Mouse (Mus musculus): ENCODE measurements around the gene Thrsp.
"Not testable (repeated sequence)": the region's sequence is repeated elsewhere in the genome, so short reads cannot be mapped to it uniquely, and the experiment has no call there.

Thrsp gene

GRCm38 (mm10) chr7:97416906-97417777, at the start of gene Thrsp:
Gene Thrsp, minus strand, starts transcription at chr7:97417730.
- peak; percentile 60 for DNase-seq

GRCm38 (mm10) chr7:97455577-97455976, 38.0 kb upstream of the Thrsp start:
- DNase-seq = no peak

GRCm38 (mm10) chr7:97454795-97455194, 37.3 kb upstream of the Thrsp start:
- no peak for DNase-seq

GRCm38 (mm10) chr7:97453141-97453921, 35.8 kb upstream of the Thrsp start:
- peak; percentile 28 for DNase-seq

DNA sequence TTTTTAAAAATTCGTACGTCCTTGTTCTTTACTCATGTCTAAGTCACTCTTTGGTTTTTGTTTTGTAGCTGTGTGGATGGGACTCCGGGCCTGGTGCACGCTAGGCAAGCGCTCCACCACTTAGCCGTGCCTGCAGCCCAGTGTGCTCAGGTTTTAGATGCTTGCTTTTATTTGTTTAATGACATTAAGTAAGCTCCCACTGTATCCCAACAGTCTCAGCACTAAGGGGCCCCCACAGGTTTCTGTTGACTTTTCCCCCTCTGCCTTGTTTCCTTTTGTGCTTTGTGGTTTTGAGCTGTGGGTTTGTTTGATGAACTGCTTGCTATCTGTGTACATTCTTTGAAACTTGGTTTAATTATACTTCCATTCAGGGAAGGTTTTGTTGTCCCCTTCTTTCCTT, 34.7 kb upstream of the Thrsp start:
- no peak for DNase-seq

DNA sequence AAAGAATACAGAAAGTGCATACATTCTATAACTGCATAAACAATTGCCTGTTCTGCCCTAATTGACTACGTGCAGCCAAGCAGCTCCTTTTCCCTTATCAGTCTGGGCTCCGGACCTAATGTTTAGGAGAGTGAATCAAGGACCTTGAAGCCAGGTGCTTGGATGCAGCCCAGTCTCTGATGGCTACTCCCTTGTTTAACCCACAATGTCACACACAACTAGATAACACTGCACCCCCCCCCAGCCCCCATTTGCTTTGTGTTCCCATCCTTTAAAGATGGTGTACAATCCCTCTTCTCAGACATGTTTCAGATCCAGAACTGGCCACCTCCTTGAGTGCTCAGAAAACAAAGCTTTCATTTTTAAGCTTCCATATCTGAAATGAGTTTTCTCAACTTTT, 33.5 kb upstream of the Thrsp start, which contains the start of gene Kctd14:
Gene Kctd14 (plus strand): TSS at position 301 of the 400 bp plus-strand sequence.
- DNase-seq = not testable (repeated sequence)

- no peak for DNase-seq
Observed at GRCm38 (mm10) chr7:97447050-97447531, 29.6 kb upstream of the Thrsp start.

- peak; percentile 96 for DNase-seq
Observed at GRCm38 (mm10) chr7:97446171-97446925, 28.8 kb upstream of the Thrsp start.

DNA sequence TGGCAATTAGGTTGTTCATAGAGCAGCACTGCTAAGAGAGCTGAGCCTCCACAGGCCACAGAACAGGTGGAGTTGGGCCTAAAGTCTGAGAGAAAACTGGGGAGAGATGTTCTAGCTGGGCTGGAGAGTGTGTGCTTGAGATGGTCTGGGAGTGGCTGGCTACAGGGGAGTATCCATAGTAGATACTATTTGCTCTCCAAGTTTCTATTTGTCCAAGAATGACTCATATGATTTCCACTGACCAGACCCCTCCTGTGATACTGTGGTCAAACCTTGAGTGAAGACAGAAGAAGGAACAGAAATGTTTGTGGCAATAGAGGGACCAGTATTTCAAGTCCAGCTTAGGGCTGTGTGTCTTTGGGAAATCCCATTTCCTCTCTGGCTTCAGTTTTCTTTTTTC, 21.5 kb upstream of the Thrsp start:
- no peak for DNase-seq

DNA sequence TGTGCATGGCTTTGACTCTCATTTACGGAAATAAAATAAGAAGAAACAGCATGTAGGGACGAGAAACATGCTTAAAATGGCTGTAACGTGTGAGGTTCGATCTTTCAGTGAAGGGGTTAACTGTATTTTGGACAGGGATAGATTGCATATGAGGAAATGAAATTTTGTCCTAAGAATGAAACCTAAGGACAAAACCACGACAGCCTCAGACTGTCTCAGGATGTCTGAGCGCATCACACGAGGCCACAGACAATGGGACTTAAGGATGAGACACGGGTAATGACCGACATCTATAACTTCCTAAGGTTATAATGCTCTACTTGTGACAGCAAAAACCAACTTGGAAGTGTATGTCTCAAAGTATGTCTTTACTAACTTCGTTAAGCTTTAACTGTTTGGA, 17.0 kb upstream of the Thrsp start:
- DNase-seq = no peak

DNA sequence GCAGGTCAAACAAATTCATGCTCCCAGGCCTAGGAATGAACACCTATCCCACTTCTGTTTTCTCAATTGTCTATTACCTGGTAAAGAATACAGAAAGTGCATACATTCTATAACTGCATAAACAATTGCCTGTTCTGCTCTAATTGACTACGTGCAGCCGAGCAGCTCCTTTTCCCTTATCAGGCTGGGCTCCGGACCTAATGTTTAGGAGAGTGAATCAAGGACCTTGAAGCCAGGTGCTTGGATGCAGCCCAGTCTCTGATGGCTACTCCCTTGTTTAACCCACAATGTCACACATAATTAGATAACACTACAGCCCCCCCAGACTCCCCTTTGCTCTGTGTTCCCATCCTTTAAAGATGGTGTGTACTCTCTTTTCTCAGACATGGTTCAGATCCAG, 16.0 kb upstream of the Thrsp start:
- not testable (repeated sequence) for DNase-seq

- peak; percentile 88 for DNase-seq
Observed at GRCm38 (mm10) chr7:97429705-97430104, 12.2 kb upstream of the Thrsp start.

DNA sequence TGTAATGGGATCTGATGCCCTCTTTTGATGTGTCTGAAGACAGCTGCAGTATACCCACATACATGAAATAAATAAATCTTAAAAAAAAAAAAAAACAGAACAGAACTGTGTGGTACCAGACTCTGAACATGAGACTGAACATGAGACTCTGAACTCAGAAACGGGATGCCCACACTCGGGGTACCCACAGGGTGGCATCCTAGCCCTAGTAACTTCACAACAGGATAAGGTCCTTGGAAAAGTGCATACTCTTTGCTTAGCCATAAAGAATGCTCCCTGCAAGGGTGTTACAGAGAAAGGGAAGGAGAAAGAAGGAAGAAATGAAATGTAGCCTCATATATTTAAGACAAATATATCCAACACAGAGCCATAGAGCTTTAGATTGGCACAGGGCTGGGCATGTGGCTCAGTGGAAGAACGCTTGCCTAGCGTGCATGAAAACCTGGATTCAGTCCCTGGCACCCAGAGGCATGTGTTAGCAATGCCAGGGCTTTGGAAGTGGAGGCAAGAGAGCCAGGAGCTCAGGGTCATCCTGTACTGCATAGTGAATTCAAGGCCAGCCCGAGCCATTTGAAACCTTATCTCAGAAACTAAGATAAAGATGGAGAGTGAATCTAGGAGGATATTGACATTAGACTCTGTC, 10.4 kb upstream of the Thrsp start:
- no peak for DNase-seq

GRCm38 (mm10) chr7:97427296-97427695, 9.8 kb upstream of the Thrsp start:
- DNase-seq = no peak

DNA sequence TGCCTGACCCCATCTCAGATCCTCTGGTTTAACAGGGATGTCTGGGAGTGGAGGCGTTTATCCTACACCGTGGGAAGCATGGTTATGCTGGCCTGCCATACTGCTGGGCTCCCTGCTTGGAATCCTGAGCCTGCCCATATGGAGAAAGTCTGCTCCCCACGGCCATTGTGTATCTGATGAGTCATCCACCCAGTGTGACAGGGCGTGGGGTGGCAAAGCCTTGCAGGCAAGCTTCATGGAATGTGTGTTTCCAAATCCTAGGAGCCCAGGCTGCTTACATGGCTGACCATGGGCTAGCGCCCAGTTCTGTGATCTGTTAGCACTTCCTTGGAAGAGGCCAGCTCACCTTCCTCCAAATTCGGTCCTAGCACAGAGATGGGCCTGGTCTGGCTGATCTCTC, 9.0 kb upstream of the Thrsp start:
- no peak for DNase-seq

DNA sequence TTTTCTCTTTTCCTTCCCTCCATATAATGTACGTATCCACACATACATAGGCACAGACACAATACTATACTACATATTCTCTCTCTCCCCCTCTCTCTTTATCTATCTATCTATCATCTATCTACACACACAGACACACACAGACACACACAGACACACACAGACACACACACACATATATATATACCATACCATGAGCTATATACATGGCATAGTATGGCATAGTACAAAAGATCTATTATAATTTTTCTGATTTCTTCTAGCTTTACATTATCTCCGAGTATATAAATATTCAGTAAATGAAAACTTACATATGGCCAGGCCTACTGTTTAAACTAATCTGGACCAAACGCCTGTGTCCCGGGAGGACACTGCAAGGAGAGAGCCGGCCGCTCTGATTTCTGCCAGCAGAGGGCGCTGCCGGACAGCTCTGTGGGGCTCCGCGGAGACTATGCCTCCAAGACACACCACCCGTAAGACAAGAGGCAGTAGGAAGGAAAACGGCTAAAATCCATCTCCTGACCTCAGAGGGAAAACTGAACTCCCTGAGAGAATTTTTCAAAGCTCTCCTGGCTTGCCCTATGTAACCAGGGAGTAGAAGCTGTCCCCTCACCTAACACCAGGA, 7.2 kb upstream of the Thrsp start:
- DNase-seq = peak; percentile 86

GRCm38 (mm10) chr7:97423754-97424153, 6.2 kb upstream of the Thrsp start:
- DNase-seq = no peak

DNA sequence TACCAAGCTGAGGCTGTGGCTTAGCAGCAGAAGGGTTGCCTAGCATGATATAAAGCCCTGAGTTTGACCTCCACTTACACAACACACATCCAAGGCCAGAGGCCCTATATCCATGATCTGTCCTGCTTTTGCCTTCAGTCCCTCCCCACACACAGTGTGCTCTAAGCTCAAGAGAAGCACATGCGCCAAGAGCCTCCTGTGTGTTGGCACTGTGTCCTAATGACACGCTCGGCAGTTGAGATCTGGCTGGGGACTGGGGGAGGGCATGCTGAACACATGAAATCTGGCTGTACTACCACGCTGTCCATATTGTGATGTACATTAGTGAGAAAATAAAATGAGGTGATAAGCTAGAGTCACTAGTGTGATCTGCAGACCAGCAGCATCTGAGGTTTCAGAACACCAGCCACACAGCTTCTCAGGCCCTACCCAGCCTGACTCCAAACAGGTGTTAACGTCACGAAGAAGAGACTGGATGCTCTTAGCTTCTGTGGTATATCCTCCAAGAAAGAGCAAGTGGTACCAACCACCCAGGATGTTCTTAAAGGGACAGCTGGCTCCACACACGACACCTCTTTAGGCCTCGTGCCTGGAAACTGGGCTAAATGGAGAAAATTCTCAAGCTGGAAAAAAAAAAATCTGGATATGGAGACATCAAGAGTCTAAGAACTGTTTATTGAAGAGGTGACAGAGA, 3.6 kb upstream of the Thrsp start:
- DNase-seq = no peak

DNA sequence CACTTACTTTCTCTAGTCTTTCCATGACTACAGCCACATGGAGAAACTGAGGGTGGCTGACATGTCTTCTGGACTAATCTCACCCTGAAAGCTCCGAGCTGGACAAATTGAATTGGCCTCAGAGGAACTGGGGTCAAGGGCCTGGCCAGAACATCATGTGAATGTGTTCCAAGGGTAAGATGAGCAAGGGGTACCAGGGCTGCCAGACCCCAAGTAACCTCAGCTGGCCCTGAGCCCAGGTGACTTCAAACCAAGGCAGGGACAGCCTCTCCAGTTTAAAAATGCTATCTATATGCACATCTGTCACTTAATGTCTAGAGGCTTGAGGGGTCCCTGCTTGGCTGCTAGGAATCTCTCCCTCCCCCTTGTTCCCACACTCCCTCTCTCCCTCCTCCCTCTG, 2.9 kb upstream of the Thrsp start:
- DNase-seq = no peak

GRCm38 (mm10) chr7:97419163-97419562, 1.6 kb upstream of the Thrsp start:
- no peak for DNase-seq

GRCm38 (mm10) chr7:97418717-97419116, 1.2 kb upstream of the Thrsp start:
- no peak for DNase-seq

Data from retina, postnatal 1 day (tissue).